Mouse (Mus musculus) lung, adult 2 months (tissue): ENCODE results near the gene Kif18a.

Experiments used
- CTCF ChIP-seq: fragments of 200-500 bp; IDR thresholded peaks from 2 replicates; pipeline ENCODE4 v1.5.1; 2011; ENCODE audit warnings: mild to moderate bottlenecking, low read length, control low read depth; ENCODE audit not compliant: insufficient read depth
- POLR2A ChIP-seq: fragments of 200-500 bp; IDR thresholded peaks from 2 replicates; pipeline ENCODE4 v1.6.1; 2011; ENCODE audit warnings: low read depth, mild to moderate bottlenecking, control low read depth, low read length, borderline replicate concordance; ENCODE audit errors: extremely low read depth

DNA sequence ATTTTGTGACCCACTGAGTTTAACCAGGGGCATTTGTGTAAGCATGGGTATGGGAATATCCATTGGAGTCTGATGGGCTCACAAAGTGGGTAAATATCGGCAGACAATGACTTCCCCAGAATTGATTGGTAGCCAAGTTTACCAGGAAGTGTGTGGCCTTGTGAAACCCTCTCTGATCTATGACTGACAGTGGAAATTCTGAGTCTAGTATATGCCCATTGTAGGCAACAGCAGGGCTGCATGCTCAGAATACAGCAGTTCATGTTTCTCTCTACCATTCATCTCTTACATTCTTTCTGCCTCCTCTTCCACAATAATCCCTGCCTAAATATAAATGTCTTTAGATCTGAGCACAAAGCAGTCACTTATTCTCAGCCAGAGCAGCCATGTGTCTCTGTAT is 103.5 kb downstream of the Kif18a start:
- no peak for TF ChIP-seq CTCF
- no peak for TF ChIP-seq POLR2A
